Mouse (Mus musculus) intestine, postnatal 0 days (tissue): ENCODE data around the gene Dpy19l2. TPM values are rescaled to one million over a fixed set of nuclear protein-coding genes. Genes with fewer than 3 reads are reported as not detected.
A peak's percentile ranks its signal among the peaks of the same experiment; 100 is the strongest.

Source experiments
- ATAC-seq: fragments of 200-750 bp; cut with Nextera tagmentation; 2 replicates; pipeline ENCODE4 v1.8.0; 2017; ENCODE audit warnings: mild to moderate bottlenecking, moderate TSS enrichment, moderate library complexity
- H3K27ac ChIP-seq: fragments of 300-500 bp; sonication (generic); 2 replicates; pipeline ENCODE4 v1.5.1; 2014; ENCODE audit warnings: mild to moderate bottlenecking, low read depth, low read length, moderate library complexity
- H3K27me3 ChIP-seq: fragments of 300-500 bp; sonication (generic); replicated peaks from 2 replicates; pipeline ENCODE4 v1.6.1; 2014; ENCODE audit warnings: low read length, mixed read lengths; ENCODE audit not compliant: control insufficient read depth, insufficient read depth
- H3K36me3 ChIP-seq: fragments of 300-500 bp; sonication (generic); 2 replicates; pipeline ENCODE4 v1.6.1; 2014; ENCODE audit warnings: mild to moderate bottlenecking, moderate library complexity; ENCODE audit not compliant: control insufficient read depth, insufficient read depth
- H3K4me1 ChIP-seq: fragments of 300-500 bp; sonication (generic); replicated peaks from 2 replicates; pipeline ENCODE4 v1.6.1; 2014; ENCODE audit warnings: antibody characterized with exemption, low read length, mixed read lengths; ENCODE audit not compliant: control insufficient read depth, insufficient read depth
- H3K4me2 ChIP-seq: fragments of 300-500 bp; sonication (generic); replicated peaks from 2 replicates; pipeline ENCODE4 v1.6.1; 2014; ENCODE audit warnings: low read depth, mild to moderate bottlenecking, moderate library complexity
- H3K4me3 ChIP-seq: fragments of 300-500 bp; sonication (generic); 2 replicates; pipeline ENCODE4 v1.5.1; 2014; ENCODE audit warnings: low read depth, low read length
- H3K9ac ChIP-seq: fragments of 300-500 bp; sonication (generic); 2 replicates; pipeline ENCODE4 v1.6.1; 2014; ENCODE audit warnings: mild to moderate bottlenecking, low read depth, low read length
- H3K9me3 ChIP-seq: fragments of 300-500 bp; sonication (generic); 2 replicates; pipeline ENCODE4 v1.6.1; 2016; ENCODE audit warnings: mixed run types; ENCODE audit not compliant: control insufficient read depth
- CTCF ChIP-seq: sonication (generic); IDR thresholded peaks from 2 replicates; pipeline ENCODE4 v1.5.1; 2016; ENCODE audit warnings: low read depth, mild to moderate bottlenecking, control low read depth, antibody characterized with exemption, moderate library complexity
- WGBS: fragments of 180-500 bp; shearing (Covaris S2); extraction: QIAGEN DNeasy Blood & Tissue Kit; methylation state at CpG from one replicate; pipeline ENCODE4 v1.1.7; 2014; 5-methylcytosine and 5-hydroxymethylcytosine counted together
- polyA plus RNA-seq: library from polyadenylated mRNA; unstranded; fragments of >200 nt; fragmentation: Nextera tagmentation; extraction: Ambion mirVana; gene quantifications from 2 replicates; pipeline ENCODE4 v1.2.1, GENCODE M21; 2015

Dpy19l2 gene
- polyA plus RNA-seq, 1 experiment from 2014 or later = not detected

- 34% methylated on average over 2 of the region's 2 CpGs for WGBS
- H3K9ac ChIP-seq = no peak overlapping the region
- no peak overlapping the region for H3K27ac ChIP-seq
- H3K9me3 ChIP-seq = no peaks in the 10 kb centered on the region
- H3K4me3 ChIP-seq = no peak overlapping the region
- no peak overlapping the region for H3K4me2 ChIP-seq
- ATAC-seq = no peak
- H3K27me3 ChIP-seq = no peaks in the 10 kb centered on the region
- TF ChIP-seq CTCF = 0 out of 2 replicates have a peak, but pooled peaks have one; percentile 12
- H3K4me1 ChIP-seq = no peaks in the 10 kb centered on the region
- no peaks in the 10 kb centered on the region for H3K36me3 ChIP-seq
Observed at GRCm38 (mm10) chr9:24538159-24538558, 157.9 kb downstream of the Dpy19l2 start.

GRCm38 (mm10) chr9:24516575-24517139 is 179.4 kb downstream of the Dpy19l2 start:
- no peak overlapping the region for H3K9ac ChIP-seq
- H3K4me1 ChIP-seq = no peaks in the 10 kb centered on the region
- H3K27ac ChIP-seq = no peak overlapping the region
- no peaks in the 10 kb centered on the region for H3K27me3 ChIP-seq
- ATAC-seq = no peak
- H3K36me3 ChIP-seq = no peaks in the 10 kb centered on the region
- H3K4me3 ChIP-seq = no peak overlapping the region
- no peak overlapping the region for H3K4me2 ChIP-seq
- no peaks in the 10 kb centered on the region for H3K9me3 ChIP-seq
- peak; percentile 88 for TF ChIP-seq CTCF
- 58% methylated on average over 10 of the region's 10 CpGs for WGBS

GRCm38 (mm10) chr9:24514078-24514469 is 182.0 kb downstream of the Dpy19l2 start:
- Histone ChIP-seq H3K4me1 (no peaks in the 10 kb centered on the region), H3K36me3 (no peaks in the 10 kb centered on the region), H3K27ac (no peak overlapping the region), H3K27me3 (no peaks in the 10 kb centered on the region), H3K9me3 (no peaks in the 10 kb centered on the region), H3K4me3 (no peak overlapping the region), H3K4me2 (no peak overlapping the region), H3K9ac (no peak overlapping the region)
- 75% methylated on average over 5 of the region's 5 CpGs for WGBS
- ATAC-seq = no peak
- TF ChIP-seq CTCF = no peak

- TF ChIP-seq CTCF = no peak
- Histone ChIP-seq H3K9ac (no peak overlapping the region), H3K4me2 (no peak overlapping the region), H3K36me3 (no peaks in the 10 kb centered on the region), H3K9me3 (no peaks in the 10 kb centered on the region), H3K27ac (no peak overlapping the region), H3K4me3 (no peak overlapping the region), H3K4me1 (no peaks in the 10 kb centered on the region), H3K27me3 (no peaks in the 10 kb centered on the region)
- ATAC-seq = no peak
- WGBS = 70% methylated on average over 9 of the region's 9 CpGs
Observed at GRCm38 (mm10) chr9:24513290-24514077, 182.6 kb downstream of the Dpy19l2 start.

- no peak for ATAC-seq
- TF ChIP-seq CTCF = no peak
- H3K27ac ChIP-seq = no peak overlapping the region
- H3K27me3 ChIP-seq = no peaks in the 10 kb centered on the region
- H3K9ac ChIP-seq = no peak overlapping the region
- H3K4me1 ChIP-seq = no peaks in the 10 kb centered on the region
- H3K36me3 ChIP-seq = no peaks in the 10 kb centered on the region
- no peak overlapping the region for H3K4me3 ChIP-seq
- H3K9me3 ChIP-seq = no peaks in the 10 kb centered on the region
- no peak overlapping the region for H3K4me2 ChIP-seq
- 72% methylated on average over 5 of the region's 5 CpGs for WGBS
Observed at GRCm38 (mm10) chr9:24512121-24512539, 184.0 kb downstream of the Dpy19l2 start.

- no peaks in the 10 kb centered on the region for H3K36me3 ChIP-seq
- no peak for TF ChIP-seq CTCF
- no peak overlapping the region for H3K4me3 ChIP-seq
- H3K9me3 ChIP-seq = no peaks in the 10 kb centered on the region
- no peaks in the 10 kb centered on the region for H3K27me3 ChIP-seq
- WGBS = 76% methylated on average over 4 of the region's 4 CpGs
- H3K27ac ChIP-seq = no peak overlapping the region
- H3K4me1 ChIP-seq = no peaks in the 10 kb centered on the region
- no peak for ATAC-seq
- H3K4me2 ChIP-seq = no peak overlapping the region
- H3K9ac ChIP-seq = no peak overlapping the region
Observed at GRCm38 (mm10) chr9:24511371-24512120, 184.5 kb downstream of the Dpy19l2 start.
